Mouse (Mus musculus): ENCODE measurements at regions not wholly inside any gene's neighbourhood (a gene's known extent, or its start where the extent isn't known, plus 50 kb on each side); places are given as distances from the start of the nearest gene placed in this dataset.
A peak's percentile ranks its signal among the peaks of the same experiment; 100 is the strongest.

GRCm38 (mm10) chrX:18563676-18564075, 102.5 kb upstream of the 4930578C19Rik start:
- peak in 1 of 2 experiments; percentile 8 for DNase-seq (ENCODE audit: low spot score in 2 of 2)

- DNase-seq (ENCODE audit: low spot score in 2 of 2): peak in 1 of 2 experiments; percentile 38
These were observed 59.2 kb upstream of the 4930578C19Rik start for GRCm38 (mm10) chrX:18520246-18520980.

All from left cerebral cortex, adult 18-20 months (tissue).